Mouse (Mus musculus): Measurements from ENCODE around the gene Mrgprb8. TPM values are rescaled to one million over a fixed set of nuclear protein-coding genes. Genes with fewer than 3 reads are reported as not detected.
"Not testable (repeated sequence)": the region's sequence is repeated elsewhere in the genome, so short reads cannot be mapped to it uniquely, and the experiment has no call there.

The Mrgprb8 gene
- not detected for polyA plus RNA-seq (2012; fragmentation: generic; extraction: Trizol)
- long read RNA-seq, experiment 1, result 0 reads
- long read RNA-seq, experiment 2, result 0 reads

- Histone ChIP-seq H3K36me3 (ENCODE audit: control insufficient read depth, insufficient read depth) (no peaks in the 10 kb centered on the region), H3K79me3 (ENCODE audit: low read depth) (no peaks in the 10 kb centered on the region), H3ac (ENCODE audit: control insufficient read depth, insufficient read length, low read depth) (no peak within 1 kb of the TSS), H3K79me2 (ENCODE audit: control insufficient read depth, insufficient read depth) (no peaks in the 10 kb centered on the region), H3K4me3 (ENCODE audit: insufficient read depth, poor library complexity, severe bottlenecking) (no peak within 1 kb of the TSS), H3K27me3 (ENCODE audit: control insufficient read depth, insufficient read depth, insufficient read length) (no peaks in the 10 kb centered on the region)
- TF ChIP-seq MAX (IDR thresholded peaks at IDR 0.05) (no peak), FOSL1 (IDR thresholded peaks at IDR 0.05; ENCODE audit: insufficient read depth, low read length, poor library complexity, severe bottlenecking) (no peak), USF1 (IDR thresholded peaks at IDR 0.05; ENCODE audit: low read depth) (no peak), MYOD1 (IDR thresholded peaks at IDR 0.05; ENCODE audit: control insufficient read depth, insufficient read length, low read depth) (no peak), CEBPB (IDR thresholded peaks at IDR 0.05; ENCODE audit: low read depth) (no peak), MYOG (IDR thresholded peaks at IDR 0.05; ENCODE audit: control insufficient read depth, extremely low read depth, insufficient read length) (no peak)
These were observed at the start of gene Mrgprb8 for GRCm38 (mm10) chr7:48388226-48388625. TSS of gene Mrgprb8 (plus strand) at chr7:48388526.

DNA sequence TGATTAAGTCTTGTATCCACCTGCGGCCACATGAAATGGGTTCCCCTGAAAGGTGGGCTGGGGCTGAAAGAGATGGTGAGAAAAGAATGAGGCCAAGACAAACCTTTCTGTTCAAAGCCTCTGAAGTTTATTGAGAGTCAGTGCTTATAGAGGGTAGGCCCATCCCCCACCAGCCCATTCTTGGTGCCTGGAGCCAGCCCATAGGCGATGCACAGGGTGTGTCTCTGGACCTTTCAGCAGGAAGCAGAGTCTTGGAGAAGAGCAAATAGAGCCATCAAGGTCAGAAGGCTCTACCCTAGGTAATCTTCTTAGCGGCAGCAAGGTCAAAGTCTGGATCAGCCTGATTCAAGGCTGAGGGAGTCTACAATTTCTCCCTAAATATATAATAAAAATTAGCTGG lies 47.6 kb downstream of the Mrgprb8 start:
- not testable (repeated sequence) for H3K36me3 ChIP-seq (ENCODE audit: control insufficient read depth, insufficient read depth); H3K27me3 ChIP-seq (ENCODE audit: control insufficient read depth, insufficient read depth, insufficient read length); H3K79me3 ChIP-seq (ENCODE audit: low read depth); H3K4me3 ChIP-seq (ENCODE audit: insufficient read depth, poor library complexity, severe bottlenecking); H3ac ChIP-seq (ENCODE audit: control insufficient read depth, insufficient read length, low read depth); H3K79me2 ChIP-seq (ENCODE audit: control insufficient read depth, insufficient read depth)

DNA sequence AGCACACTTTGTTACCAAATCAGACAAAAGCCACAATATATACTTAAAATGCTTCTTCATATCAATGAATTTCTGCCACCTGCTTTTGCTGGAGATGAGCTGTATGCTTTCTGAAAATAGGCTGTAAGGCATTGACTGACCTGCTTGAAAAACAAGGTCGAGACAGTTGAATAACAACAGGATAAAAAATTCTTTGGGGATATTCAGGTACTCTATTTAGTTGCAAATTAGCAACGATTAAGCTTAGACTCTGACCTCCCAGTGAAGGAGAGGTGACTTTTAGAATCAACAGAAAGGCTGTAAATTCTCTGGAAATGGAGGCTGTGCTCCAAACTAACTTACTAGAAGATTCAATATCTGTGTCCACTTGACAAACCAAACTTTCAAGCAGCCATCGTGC lies 48.3 kb downstream of the Mrgprb8 start:
- Histone ChIP-seq H3ac (ENCODE audit: control insufficient read depth, insufficient read length, low read depth) (no peak overlapping the region), H3K4me3 (ENCODE audit: insufficient read depth, poor library complexity, severe bottlenecking) (no peak overlapping the region), H3K79me3 (ENCODE audit: low read depth) (no peaks in the 10 kb centered on the region), H3K36me3 (ENCODE audit: control insufficient read depth, insufficient read depth) (no peaks in the 10 kb centered on the region), H3K27me3 (ENCODE audit: control insufficient read depth, insufficient read depth, insufficient read length) (no peaks in the 10 kb centered on the region), H3K79me2 (ENCODE audit: control insufficient read depth, insufficient read depth) (no peaks in the 10 kb centered on the region)
- no peak for TF ChIP-seq CEBPB (IDR thresholded peaks at IDR 0.05; ENCODE audit: low read depth)
- TF ChIP-seq MAX (IDR thresholded peaks at IDR 0.05), result no peak
- TF ChIP-seq MYOG (IDR thresholded peaks at IDR 0.05; ENCODE audit: control insufficient read depth, extremely low read depth, insufficient read length), result no peak
- no peak for TF ChIP-seq MYOD1 (IDR thresholded peaks at IDR 0.05; ENCODE audit: control insufficient read depth, insufficient read length, low read depth)
- TF ChIP-seq USF1 (IDR thresholded peaks at IDR 0.05; ENCODE audit: low read depth), result no peak
- TF ChIP-seq CTCF (IDR thresholded peaks at IDR 0.05; ENCODE audit: control insufficient read depth, insufficient read depth, insufficient read length), result no peak
- no peak for TF ChIP-seq FOSL1 (IDR thresholded peaks at IDR 0.05; ENCODE audit: insufficient read depth, low read length, poor library complexity, severe bottlenecking)

Other genes starting within 250 kb of the Mrgprb8 start
- gene Mrgprb5, start 219.5 kb upstream of the Mrgprb8 start, polyA plus RNA-seq (2012; fragmentation: generic; extraction: Trizol), result not detected
- not detected for gene Mrgprb4, start 189.2 kb upstream of the Mrgprb8 start, polyA plus RNA-seq (2012; fragmentation: generic; extraction: Trizol)
- not detected for gene Mrgprb1, start 67.8 kb downstream of the Mrgprb8 start, polyA plus RNA-seq (2012; fragmentation: generic; extraction: Trizol)
- not detected for gene Mrgprx2, start 110.8 kb downstream of the Mrgprb8 start, polyA plus RNA-seq (2012; fragmentation: generic; extraction: Trizol)
- not detected for gene Mrgprb2, start 169.6 kb downstream of the Mrgprb8 start, polyA plus RNA-seq (2012; fragmentation: generic; extraction: Trizol)

Measured in C2C12 (cell line).